Mouse (Mus musculus): Measurements from ENCODE around the gene Gm5136.

The Gm5136 gene

DNA sequence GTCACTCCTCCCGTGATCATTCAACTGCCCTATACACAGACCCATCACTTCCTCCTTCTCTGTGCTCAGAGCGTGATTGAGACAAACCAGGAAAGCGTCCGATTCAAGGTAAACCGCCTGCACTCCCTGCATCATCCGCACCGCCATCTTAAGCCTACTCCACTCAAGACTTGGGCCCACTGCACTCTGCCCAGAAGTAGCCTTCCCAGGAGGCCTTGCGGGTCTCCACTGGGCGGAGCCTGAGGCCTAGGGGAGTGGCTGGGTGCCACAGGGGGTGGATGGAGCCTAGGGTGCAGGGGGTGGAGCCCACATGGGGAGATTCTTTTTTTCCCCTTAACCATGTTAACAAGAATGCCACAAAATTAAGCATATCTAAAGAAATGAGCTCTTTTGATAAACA lies at the start of gene Gm5136:
TSS of gene Gm5136 (minus strand) at position 215 of the 400 bp plus-strand sequence.
- no peak for DNase-seq (ENCODE audit: low spot score)

DNA sequence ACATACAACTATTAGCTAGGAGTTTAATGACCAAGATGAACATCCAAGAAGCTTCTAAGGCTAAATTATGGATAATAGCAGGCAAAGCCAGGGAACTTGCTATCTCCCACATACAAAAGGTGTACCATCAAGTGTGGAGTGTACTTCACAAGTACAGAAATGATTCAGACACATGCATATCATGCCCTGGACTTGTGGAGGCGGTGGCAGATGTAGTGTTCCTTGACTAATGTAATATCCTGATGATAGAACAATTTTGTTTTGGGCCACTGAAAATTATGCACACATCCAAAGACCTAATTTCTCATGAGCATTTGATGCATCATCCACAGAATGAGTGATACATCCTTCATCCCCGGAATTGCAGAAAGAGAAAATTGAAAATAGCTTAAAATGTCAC lies 43.8 kb upstream of the Gm5136 start:
- DNase-seq (ENCODE audit: low spot score): no peak

DNA sequence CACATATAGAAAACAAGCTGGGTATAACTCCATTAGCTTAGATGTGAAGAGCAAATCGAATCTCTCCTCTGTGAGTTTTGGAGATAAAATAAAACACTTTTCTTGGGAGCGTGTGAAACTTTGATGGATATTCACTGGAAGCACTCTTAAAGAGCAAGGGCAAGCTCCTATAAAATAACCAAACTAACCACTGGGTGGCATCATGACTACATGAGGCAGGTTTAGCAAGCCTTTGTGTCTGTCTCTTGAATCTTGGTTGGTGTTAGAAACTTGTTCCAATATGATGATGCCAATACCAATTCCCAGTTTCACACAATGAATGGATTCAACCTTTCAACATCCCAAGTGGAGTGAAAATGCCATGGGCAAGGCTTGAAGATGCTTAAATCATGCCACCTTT lies 34.0 kb upstream of the Gm5136 start:
- peak; percentile 72 for DNase-seq (ENCODE audit: low spot score)

DNA sequence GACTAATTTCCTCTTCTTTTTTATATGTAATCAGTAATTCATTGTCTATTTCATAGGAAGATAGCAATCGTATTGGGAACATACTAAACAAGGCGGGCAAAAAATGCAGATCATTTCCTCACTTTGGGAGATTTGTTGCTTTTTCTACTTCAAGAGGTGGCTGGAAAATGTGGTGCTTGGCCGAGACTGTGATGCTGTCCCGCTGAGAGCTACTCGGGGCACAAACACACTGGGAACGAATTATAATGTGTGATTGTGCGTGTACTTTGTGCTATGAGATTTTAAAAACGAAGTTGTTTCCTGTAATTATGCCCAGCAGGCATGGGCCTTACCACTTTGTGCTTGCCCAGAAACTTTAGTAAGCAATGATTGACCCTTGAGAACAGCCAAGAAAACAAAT lies 29.0 kb upstream of the Gm5136 start:
- DNase-seq (ENCODE audit: low spot score): no peak

DNA sequence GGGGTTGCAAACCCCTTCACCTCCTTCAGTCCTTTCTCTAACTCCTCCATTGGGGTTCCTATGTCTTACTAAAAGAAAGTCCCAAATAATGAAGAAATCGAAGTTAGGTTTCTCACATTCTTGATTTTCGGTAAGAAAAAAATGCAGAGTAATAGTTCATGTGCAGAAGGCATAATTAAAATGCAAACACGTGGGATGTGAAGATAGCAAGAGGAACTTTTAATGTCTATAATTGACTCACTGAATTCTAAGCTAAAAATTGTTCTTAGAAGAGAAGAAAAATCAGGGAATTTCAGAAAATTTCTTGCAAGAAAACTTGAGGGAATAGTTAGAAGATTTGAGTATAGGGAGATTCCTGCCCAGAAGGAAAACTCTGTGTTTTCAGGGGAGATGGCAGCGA lies 26.4 kb upstream of the Gm5136 start:
- no peak for DNase-seq (ENCODE audit: low spot score)

DNA sequence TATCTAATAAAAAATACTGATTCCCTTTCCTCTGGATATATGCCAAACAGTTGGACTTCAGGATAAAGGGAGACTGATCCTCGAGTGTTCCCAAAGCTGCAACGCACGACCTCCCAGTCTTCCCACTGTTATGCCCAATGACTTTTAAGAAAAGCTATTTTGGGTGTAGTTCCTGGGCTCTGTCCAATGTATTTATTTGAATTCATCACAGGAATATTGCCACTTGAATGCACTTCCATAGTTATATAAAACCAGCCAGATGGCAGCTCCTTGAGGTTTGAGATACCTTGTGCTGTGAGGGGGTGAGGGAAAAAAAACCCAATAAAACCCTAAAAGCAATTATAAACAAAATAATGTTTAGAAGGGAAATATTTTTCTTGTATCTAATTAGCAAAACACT lies 24.9 kb upstream of the Gm5136 start:
- DNase-seq (ENCODE audit: low spot score): no peak

DNA sequence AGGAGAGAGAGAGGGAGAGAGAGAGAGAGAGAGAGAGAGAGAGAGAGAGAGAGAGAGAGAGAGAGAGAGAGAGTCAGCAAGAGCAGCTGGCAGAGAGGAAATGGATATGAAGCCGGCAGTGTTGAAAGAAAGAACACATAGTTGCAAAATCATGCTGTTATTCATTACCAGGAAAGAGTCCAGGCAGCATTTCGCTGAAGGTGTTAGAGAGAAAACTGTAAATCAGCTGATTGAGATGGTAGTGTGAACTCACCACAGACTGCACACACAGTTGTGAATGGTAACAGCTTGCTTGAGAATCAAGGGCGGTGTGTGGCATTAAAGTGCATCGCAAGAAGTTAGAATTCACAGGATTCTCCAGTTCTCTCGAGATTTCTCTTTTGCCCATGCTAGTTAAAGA lies 10.6 kb upstream of the Gm5136 start:
- no peak for DNase-seq (ENCODE audit: low spot score)

DNA sequence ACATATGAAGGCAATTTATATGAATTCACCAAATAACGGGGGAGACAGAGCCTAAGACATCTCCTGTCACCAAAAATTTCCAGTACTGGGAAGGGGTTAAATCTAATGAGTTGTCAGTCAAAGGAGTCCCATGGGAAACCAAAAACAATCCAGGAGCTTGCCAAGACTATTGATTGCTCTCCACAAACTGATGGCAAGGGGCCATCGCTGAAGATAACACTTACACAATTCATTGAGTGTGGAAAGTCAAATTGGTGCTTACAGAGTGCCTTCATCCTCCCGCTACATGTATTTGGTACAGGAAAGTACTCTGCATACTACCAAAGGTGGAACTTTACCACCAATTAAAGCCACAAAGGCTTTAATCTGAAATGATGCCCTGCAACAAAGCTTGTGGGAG lies 5.7 kb upstream of the Gm5136 start:
- DNase-seq (ENCODE audit: low spot score): no peak

DNA sequence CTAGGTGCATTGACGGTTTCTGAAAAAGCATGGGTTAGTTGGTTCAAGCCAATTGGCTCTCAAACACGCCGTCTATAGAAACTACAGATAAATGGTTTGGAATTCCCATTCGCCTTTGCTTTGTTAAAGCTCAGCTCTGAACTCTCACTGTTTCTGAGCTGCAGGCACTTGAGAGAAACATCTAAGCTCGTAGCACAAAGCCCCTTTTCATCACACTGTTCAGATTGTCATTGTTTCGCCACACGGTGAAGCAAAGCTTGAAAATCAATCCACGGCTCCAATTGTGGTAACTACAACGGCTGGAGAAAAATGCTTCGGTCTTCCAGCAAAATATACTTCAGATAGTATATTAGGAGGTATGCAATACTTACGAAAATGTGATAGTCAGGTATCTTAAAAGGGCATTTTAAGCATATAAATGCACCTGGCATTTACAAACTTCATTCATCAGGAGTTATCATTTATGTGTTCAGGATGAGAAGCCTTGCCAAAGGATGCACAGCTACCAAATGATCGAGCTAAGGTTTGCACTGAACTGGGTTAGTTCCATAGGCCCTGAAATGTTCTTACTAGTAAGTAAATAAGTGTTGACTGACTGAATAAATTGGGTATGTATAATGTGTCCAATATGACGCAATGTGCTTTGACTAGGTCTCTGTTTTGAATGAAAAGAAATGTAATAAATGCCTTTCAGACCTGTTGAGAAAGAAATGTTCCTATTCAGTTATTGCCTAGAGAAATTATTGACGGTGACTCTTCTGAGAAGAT lies 1.6 kb upstream of the Gm5136 start:
- peak; percentile 53 for DNase-seq (ENCODE audit: low spot score)

DNA sequence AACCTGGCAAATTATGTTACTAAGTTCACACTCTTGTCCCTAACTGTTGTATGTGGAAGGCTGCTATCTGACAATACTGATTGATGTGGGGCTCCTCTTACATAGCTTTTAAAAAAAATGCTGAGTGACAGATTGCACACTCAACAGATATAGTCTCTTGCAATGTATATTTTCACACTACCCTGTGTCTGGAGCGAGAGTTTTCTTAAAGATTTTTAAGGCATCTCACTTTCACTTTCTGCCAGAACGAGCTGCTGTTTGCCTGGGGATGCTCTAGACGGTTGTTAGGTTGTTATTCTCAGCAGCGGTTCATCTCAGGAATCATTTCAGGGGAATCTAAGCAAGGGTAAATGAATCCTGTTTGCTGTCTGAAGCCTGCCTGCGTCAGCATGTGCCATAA lies 2.9 kb downstream of the Gm5136 start:
- no peak for DNase-seq (ENCODE audit: low spot score)

DNA sequence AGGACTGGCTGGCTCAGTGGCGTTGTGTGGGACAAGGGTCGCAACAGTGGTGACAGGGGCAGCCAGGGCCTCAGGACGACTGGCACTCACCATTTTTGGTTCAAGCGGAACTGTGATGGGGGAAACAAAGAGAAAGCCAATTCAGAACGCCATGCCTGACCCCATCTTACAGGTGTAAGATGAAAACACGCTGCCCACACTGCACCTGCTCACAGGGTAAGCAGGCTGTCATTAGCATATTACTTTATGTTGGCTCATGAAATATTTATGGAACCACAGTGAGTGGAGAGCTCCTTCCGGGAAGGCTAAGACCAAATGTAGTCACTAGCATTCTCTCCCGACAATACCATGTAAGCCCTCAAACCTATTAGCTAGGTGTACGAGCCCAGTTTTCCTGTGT lies 9.0 kb downstream of the Gm5136 start:
- peak; percentile 33 for DNase-seq (ENCODE audit: low spot score)

DNA sequence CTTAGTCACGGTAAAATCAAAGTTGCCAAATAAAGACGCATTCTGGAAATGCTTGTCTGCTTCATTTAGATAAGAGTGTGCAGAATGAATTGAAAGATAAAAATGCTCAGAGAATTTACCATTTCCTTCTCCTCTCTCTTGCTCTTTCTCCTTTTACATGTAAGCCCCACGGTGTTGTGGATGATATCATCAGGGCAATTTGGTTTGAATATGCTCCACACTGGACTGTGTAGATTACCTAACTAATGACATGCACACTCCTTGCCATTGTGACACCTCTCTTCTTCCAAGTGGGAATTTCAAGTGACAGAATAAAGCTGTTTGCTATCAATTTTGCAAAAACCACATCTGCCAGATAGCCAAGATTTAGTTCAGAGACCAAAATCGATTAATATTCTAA lies 13.3 kb downstream of the Gm5136 start:
- no peak for DNase-seq (ENCODE audit: low spot score)

DNA sequence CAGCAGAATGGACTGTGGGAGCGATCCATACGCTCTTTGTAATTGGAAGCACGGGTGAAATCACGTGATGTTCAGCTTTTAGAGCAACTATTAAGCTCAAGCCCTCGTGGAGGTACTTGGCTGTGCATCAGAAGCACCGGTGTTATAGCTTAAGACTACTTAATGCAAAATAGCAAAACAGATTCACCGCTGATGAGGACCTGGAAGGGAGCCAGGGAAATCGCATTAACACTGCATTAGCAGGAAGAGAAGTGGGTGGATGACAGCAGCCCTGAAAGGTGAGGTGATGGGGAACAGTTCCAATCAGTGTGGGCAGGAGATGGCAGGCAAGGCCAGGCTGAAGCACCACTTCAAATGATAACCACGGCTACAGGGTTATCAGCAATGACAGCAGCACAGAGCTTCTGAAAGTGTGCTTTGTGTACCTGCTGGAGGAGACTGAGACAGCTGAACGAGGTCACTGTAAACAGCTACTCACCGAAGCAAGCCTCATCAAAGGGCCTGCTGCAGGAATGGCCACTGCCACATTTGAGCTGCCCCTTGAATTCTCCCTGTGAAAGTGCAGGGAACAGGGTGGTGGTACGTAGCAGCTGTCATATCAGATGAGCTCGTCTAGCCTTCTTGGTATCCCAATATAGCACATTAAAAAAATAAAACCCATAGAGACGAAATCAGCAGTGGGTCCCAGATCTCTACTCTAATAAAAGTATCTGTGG lies 20.1 kb downstream of the Gm5136 start:
- DNase-seq (ENCODE audit: low spot score): no peak

DNA sequence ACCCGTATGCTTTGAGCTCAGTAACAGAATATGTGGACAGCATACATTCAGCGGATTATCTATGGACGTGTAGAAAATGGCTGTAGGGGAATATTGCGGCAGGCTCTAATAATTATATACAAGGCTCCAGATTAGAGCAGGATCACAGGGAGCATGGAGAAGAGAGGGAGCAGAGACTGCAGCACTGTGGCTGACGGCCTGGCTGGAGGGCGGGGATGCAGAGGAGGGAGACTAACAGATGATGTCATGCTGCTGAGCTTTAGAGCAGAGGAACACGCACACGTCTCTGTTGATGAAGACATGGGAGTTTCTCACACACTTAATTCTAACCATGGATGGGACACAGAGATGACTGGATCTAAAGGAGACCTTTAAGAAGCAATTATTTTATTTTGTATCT lies 22.9 kb downstream of the Gm5136 start:
- DNase-seq (ENCODE audit: low spot score): no peak

DNA sequence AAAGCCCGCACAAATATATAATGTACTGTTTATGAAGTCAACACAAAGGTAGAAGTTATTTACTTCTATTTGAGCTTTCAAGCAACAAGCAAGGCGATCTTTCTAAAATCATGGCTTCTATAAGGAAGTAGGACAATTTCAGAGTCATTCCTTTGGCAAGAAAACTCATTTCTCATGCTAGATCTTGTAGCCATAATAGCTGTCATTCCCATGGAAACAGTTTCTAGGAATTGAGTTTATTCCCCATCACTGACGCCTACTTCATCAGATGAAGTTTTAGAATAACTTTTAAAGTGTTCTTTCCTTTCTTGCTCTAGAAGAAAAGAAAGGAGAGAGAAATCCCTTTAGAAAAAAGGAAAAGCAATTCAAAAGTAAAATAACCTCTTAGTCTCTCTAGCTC lies 31.0 kb downstream of the Gm5136 start:
- no peak for DNase-seq (ENCODE audit: low spot score)

DNA sequence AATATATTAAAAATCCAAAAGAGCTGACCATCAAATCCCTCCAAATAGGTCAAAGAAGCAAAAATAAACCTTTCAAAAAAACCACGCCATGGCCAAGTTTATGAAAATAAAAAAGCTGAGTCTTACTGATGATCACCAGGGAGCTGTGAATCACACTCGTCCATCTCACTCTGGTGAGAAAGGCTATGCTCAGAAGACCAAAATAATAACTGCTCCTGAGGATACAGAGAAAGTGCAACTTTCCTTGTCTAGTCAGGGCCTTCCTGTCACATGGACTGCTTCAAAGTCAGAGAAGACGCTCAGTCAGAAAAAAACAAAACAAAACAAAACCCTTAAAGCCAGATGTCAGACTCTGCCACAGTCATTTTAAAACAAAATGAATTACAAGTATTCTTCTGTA lies 39.7 kb downstream of the Gm5136 start:
- DNase-seq (ENCODE audit: low spot score): no peak

DNA sequence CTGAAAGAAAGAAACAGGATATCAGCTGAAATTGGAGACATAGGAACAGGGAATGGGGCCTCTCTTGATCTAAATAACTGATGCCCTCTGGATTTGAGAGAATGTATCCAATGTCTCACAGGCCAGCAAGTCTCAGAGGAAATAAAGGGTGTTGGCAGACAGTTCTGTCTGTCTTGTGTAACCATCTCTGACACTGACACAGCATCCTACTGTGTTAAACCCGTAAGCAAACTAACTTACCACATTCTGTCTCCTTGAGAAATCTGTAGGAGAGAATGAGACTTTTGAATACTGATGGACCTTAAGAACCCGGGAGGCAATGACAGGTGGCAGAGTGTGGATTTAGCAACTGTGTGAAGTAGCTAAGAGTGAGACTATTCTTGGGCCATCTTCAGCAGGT lies 41.7 kb downstream of the Gm5136 start:
- no peak for DNase-seq (ENCODE audit: low spot score)

DNA sequence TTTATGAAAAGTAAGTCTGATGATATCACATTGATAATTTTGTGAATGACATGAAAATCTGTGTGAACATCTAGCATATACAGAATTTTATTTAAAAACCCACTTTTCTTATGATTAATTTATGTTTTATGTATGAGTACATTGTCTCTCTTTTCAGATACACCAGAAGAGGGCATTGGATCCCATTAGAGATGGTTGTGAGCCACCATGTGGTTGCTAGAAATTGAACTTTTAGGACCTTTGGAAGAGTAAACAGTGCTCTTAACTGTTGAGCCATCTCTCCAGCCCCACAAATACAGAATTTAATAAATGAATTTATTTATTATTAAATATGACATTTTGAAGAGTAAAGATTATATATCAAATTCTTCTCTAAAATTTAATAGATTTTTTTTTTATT lies 42.3 kb downstream of the Gm5136 start:
- no peak for DNase-seq (ENCODE audit: low spot score)

DNA sequence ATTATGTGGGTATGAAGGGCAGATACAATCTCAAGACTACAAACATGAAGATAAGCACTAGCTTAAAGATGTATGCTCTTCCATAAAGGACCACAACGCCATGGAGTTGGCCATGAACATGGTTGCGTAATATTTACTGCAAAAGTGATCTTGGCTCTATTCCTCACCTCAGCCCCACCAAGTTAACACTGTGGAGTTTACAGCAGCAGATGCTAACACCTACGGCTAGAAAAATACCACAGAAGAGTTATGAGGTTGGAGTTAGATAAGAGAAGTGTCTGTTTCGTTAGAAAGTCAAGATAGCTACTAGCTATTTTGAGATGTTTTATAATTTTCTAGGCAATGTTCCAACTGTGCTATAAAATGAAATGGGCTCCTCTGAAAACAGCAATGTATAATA lies 43.1 kb downstream of the Gm5136 start:
- DNase-seq (ENCODE audit: low spot score): no peak

DNA sequence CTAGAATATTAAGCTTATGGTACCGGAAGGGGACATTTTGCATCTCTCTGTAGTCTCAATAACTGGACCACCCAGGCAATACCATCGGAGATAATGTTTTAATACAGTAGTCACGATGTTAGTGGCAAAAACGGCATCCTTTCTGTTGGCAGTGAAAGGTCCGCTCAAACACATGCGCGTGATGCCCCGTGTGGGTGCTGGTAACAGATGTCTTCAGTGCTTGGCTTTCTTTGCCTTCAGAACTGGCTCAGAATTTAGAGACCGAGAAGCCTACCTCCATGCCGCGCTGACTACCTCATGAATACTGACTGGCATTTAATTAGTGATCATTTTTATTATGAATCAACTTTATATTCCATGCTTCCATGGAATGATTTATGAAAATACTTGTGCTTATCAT lies 44.9 kb downstream of the Gm5136 start:
- no peak for DNase-seq (ENCODE audit: low spot score)

DNA sequence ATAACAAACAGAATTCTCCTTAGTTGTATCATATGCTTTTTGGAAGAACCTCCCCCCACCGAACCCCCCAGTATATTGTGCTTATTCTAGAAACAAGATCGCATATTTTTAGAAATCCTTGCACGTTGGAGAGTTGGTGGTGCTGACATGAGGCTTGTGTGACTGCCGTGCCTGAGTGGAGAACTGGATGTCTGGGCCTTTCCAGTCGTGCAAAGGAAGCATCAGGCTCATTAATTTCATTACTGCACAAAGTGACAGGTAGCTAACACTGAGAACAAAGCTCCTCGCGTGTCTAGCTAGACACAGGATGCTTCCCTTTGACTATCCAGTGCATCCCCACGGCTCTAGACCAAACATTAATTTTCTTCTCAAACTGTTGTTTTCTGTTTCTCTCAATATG lies 47.1 kb downstream of the Gm5136 start:
- peak; percentile 54 for DNase-seq (ENCODE audit: low spot score)

DNA sequence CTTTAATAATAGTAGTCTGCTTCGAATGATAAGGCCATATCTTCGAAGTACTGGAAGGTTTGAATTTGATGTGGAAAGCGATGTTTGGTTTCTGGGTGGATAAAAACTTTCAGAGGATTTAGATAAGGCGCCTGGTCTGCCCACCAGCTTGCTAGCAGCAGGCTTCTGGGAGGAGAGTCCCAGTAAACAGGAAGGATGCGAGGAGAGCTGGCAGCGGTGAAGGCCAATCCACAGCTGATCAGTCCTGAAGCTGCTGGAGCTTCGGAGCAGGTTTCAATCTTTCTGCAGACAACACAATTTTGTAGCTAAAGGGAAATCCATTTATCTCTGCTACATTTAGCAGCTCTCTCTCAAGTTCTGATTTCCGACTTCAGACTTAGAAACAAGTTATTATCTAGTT lies 47.9 kb downstream of the Gm5136 start:
- DNase-seq (ENCODE audit: low spot score): no peak

DNA sequence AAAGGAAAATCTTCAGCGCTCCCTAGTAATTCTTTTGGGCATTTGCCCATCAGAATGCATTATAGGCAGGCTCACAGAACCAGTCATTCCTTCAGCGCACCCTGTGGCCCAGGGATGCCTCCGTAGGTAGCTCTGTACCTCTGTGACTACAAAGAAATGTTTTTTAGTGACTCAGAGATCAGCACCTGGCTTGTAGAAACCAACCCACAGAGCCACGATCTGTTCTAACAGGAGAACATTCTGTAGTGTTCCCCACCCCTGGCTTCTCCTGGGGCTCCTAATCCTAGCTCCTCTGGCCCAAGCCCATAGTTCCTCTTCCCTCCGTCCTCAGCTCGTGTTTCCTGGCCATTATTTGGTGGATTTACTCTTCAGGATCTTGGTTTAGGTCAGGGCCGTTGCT lies 50.8 kb downstream of the Gm5136 start:
- DNase-seq (ENCODE audit: low spot score): no peak
